Mouse (Mus musculus): ENCODE measurements around the gene Lrwd1. TPM values are rescaled to one million over a fixed set of nuclear protein-coding genes. Genes with fewer than 3 reads are reported as not detected.

Gene Lrwd1
- total and polyA plus RNA-seq, 2 experiments from 2014 or later: 18.9 to 30.0 TPM

DNA sequence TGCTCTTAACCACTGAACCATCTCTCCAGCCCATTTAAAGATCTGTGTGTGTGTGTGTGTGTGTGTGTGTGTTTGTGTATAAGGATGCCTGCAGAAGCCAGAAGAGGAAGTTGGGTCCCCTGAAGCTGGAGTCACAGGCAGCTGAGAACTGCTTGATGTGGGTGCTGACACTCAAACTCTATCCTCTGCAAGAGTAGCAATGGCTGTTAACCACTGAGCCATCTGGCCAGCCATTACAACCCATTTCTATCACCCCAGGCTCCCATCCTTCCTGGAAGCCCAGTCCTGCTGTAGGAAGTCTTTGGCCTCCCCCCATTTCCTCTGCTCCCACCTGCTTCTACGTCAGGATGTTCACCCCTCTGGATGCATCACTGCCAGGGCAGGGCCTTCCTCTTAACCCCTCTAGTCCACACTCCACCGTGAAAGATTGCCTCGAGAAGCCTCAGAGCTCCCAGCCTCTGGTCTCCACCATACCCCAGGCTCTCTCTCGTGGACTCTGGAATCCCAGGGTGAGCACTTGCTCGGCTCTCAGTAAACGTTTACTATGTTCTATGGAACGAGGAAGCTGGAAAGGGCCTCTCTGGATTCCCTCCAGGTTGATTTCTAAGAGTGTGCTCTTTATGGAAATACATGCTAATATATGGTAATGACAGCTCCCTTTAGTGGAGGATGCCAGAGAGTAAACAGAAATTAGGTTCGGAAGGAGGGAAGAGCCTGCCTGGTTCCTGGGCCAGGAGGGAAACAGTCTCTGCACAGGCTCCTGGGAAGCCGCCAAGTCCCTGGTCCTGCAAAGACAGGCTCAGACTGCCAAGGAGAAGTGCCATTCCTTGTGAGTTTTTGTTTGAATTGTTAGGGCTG lies 38.0 kb upstream of the Lrwd1 start:
- ATAC-seq: peak; percentile 60
- DNase-seq: peak; percentile 83
- Histone ChIP-seq H3K9ac (no peak overlapping the region), H3K4me2 (ENCODE audit: low read depth) (no peak overlapping the region), H3K4me3 (ENCODE audit: low read depth, low read length) (no peak overlapping the region), H3K27ac (ENCODE audit: low read depth, low read length) (peak overlapping the region; percentile 47; the same call in 1 of the 2 replicates), H3K9me3 (ENCODE audit: low read length) (no peaks in the 10 kb centered on the region), H3K27me3 (ENCODE audit: insufficient read depth, low read length) (no peaks in the 10 kb centered on the region), H3K36me3 (ENCODE audit: insufficient read depth) (peaks cover 12% of the 10 kb centered on the region), H3K4me1 (ENCODE audit: insufficient read depth) (peaks cover 6% of the 10 kb centered on the region)
- no peak for TF ChIP-seq CTCF (IDR thresholded peaks at IDR 0.05; ENCODE audit: low read depth)
- WGBS: 16% methylated on average over 9 of the region's 9 CpGs

DNA sequence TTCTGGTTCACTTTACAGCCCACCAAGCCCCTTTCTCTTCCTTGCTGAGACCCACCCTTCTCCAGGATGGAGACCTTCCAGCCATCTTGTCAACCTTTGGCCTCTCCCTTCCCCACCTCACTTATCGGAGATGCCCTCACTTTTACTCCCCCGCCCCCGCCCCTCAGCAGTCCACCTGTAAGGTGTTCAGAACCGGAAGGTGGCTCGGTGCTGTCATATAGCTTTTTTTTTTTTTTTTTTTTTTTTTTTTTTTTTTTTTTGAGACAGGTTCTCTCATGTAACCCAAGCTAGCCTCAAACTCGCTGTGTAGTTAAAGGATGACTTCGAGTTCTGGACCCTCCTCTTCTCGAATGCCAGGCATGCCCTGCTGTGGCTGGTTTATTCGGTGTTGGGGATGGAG lies 37.1 kb upstream of the Lrwd1 start:
- Histone ChIP-seq H3K9me3 (ENCODE audit: low read length) (no peaks in the 10 kb centered on the region), H3K4me3 (ENCODE audit: low read depth, low read length) (no peak overlapping the region), H3K4me1 (ENCODE audit: insufficient read depth) (peaks cover 6% of the 10 kb centered on the region), H3K9ac (no peak overlapping the region), H3K4me2 (ENCODE audit: low read depth) (no peak overlapping the region), H3K27ac (ENCODE audit: low read depth, low read length) (no peak overlapping the region), H3K36me3 (ENCODE audit: insufficient read depth) (0 out of 2 replicates have a peak, but pooled peaks cover 6% of the 10 kb centered on the region), H3K27me3 (ENCODE audit: insufficient read depth, low read length) (no peaks in the 10 kb centered on the region)
- WGBS: 81% methylated on average over 9 of the region's 9 CpGs
- ATAC-seq (no peak), DNase-seq (no peak)
- no peak for TF ChIP-seq CTCF (IDR thresholded peaks at IDR 0.05; ENCODE audit: low read depth)

DNA sequence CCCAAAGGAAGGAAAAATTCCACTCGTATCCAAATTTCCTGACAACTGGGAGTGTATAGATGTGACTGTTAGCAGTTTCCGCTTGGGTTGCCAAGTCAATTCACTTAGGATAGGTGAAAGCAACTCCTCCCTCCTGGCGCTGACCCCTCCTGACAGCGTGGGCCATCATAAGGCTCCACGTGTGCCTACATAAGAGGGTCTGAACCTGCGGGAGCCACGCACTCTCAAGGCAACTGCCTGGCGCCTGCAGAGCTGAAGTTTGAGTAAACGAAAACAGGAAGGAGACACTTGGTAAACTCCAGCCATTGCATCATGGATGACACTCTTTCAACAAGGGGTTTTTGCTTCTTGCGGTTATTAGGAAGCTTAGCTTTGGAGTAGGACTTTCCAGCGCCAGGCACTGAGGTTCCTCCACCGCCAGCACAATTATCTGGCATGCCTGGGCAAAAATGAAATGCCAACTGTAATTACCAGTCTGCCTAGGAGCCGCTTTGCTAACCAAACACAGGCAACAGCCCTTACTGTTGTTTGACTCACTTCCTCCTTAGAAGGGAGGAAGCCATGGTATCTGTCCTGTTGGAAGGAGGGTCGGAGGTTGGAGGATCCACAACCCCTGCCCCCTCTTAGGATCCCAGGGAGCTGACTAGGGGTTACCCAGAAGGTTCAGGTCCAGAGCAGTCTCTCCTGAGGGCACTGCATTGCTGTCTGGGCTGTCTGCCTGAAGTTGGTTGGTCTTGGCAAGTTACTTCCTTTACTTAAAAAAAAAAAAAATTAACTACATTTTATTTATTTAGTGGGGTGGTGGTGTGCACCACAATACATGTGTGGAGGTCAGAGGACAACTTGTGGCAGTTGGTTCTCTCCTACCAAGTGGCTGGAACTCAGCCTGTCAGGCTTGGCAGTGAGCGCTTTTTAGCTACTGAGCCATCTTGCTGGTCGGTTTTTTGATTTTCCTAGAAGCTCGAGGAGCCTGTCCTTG lies 35.8 kb upstream of the Lrwd1 start:
- H3K9ac ChIP-seq: peak overlapping the region; percentile 76; the same call in 1 of the 2 replicates
- 25% methylated on average over 17 of the region's 17 CpGs for WGBS
- peak overlapping the region; percentile 73 for H3K4me2 ChIP-seq (ENCODE audit: low read depth)
- H3K27me3 ChIP-seq (ENCODE audit: insufficient read depth, low read length): no peaks in the 10 kb centered on the region
- peak overlapping the region; percentile 76 for H3K27ac ChIP-seq (ENCODE audit: low read depth, low read length)
- ATAC-seq: no peak
- peak; percentile 41 for DNase-seq
- peaks cover 5% of the 10 kb centered on the region; the same call in 1 of the 2 replicates for H3K36me3 ChIP-seq (ENCODE audit: insufficient read depth)
- H3K4me1 ChIP-seq (ENCODE audit: insufficient read depth): peaks cover 6% of the 10 kb centered on the region
- no peak for TF ChIP-seq CTCF (IDR thresholded peaks at IDR 0.05; ENCODE audit: low read depth)
- peak overlapping the region; percentile 65 for H3K4me3 ChIP-seq (ENCODE audit: low read depth, low read length)
- H3K9me3 ChIP-seq (ENCODE audit: low read length): no peaks in the 10 kb centered on the region

DNA sequence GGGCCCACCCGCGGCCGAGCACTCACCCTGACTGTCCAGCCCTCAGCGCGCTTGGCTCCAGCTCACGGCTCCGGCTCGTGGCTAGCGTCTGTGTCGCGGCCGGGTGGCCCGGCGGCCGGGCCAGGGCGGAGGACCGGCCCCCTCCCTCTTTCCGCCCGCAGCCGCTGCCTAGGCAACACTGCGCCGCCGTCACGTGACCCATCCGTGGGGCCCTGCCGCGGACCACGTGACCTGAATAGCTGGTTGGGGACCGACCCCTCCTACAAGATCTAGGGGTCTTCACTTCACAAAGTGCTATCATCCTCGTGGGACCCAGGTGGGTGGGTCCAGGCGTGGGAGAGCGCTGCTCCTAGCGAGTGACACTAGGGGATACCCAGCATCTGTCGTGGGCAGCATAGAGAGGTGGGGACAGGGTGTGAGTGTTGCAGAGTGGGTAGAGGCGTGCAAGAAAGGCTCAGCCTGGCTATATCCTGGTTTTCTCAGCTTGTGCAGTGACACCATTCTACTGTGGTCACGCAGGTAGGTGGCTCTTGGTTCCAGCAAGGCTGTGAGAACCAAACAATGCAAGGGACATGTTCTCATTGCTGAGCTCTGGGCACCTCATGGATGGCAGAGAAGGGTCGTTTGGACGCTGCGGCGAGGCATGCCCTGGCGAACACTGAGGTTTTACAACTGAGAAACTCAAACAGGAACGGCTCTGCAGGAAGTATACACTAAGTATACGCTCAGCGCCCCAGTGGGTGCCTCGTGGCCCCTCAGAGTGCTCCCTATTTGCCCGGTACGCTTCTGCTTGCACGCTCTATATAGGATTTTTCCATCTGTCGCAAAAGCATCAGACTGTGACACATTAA lies 34.9 kb upstream of the Lrwd1 start, which contains the start of gene Orai2:
Orai2 (minus strand) TSS at position 202 of the 851 bp plus-strand sequence.
- no peak for TF ChIP-seq CTCF (IDR thresholded peaks at IDR 0.05; ENCODE audit: low read depth)
- 4% methylated on average over 49 of the region's 49 CpGs for WGBS
- Histone ChIP-seq H3K9me3 (ENCODE audit: low read length) (no peaks in the 10 kb centered on the region), H3K36me3 (ENCODE audit: insufficient read depth) (peaks cover 9% of the 10 kb centered on the region; the same call in 1 of the 2 replicates), H3K27me3 (ENCODE audit: insufficient read depth, low read length) (no peaks in the 10 kb centered on the region), H3K4me1 (ENCODE audit: insufficient read depth) (peaks cover 6% of the 10 kb centered on the region), H3K9ac (peak within 1 kb of the TSS; percentile 76), H3K4me3 (ENCODE audit: low read depth, low read length) (peak within 1 kb of the TSS; percentile 65), H3K4me2 (ENCODE audit: low read depth) (peak within 1 kb of the TSS; percentile 73), H3K27ac (ENCODE audit: low read depth, low read length) (peak within 1 kb of the TSS; percentile 76)
- peak; percentile 90 for ATAC-seq
- DNase-seq: peak; percentile 91

DNA sequence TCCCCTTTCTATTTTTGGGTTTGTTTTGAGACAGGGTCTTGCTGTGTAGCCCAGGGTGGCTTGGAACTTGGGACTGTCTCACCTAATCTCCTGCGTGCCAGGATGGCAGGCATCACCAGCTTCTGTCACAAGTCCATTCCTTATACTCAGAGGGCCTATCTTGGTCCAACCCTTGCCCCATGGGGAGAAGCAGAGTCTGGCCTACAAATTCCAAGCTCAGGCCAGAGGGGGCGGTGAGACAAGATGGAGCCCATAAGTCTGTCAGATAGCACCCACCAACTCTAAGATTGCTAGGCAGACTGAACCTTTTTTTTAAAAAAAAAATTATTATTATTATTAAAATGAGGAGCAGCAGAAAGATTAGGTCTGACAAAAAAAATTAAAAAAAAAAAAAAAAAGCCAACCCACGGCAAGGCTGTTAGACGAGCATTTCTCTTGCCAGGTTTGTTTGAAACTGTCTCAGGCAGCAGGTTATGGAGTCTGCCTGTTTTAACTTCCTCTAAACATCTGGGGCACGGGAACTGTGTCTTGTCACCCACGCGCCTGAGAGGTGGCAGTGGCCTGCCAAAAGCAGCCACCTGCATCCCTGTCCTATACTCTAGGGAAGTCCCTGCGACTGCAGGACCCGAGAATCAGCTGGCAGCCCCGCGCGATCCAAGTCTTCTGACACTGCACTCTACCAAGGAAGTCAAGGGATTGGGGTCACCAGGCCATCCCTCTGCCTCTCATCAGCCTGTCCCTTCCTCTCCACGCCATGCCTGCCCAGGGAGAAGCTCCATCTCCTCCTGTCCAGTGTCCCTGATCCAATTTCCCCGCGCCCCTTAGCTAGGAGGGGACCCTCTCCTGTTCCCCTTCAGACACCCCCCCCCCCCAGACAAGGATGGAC lies 34.0 kb upstream of the Lrwd1 start:
- WGBS: 10% methylated on average over 15 of the region's 15 CpGs
- Histone ChIP-seq H3K9me3 (ENCODE audit: low read length) (no peaks in the 10 kb centered on the region), H3K4me1 (ENCODE audit: insufficient read depth) (peaks cover 6% of the 10 kb centered on the region), H3K9ac (peak overlapping the region; percentile 76), H3K36me3 (ENCODE audit: insufficient read depth) (peaks cover 14% of the 10 kb centered on the region), H3K27ac (ENCODE audit: low read depth, low read length) (peak overlapping the region; percentile 76), H3K4me3 (ENCODE audit: low read depth, low read length) (peak overlapping the region; percentile 65), H3K4me2 (ENCODE audit: low read depth) (peak overlapping the region; percentile 73), H3K27me3 (ENCODE audit: insufficient read depth, low read length) (no peaks in the 10 kb centered on the region)
- ATAC-seq (peak; percentile 36), DNase-seq (peak; percentile 60)
- TF ChIP-seq CTCF (IDR thresholded peaks at IDR 0.05; ENCODE audit: low read depth): no peak
